Mouse (Mus musculus): ENCODE measurements at regions not wholly inside any gene's neighbourhood (a gene's known extent, or its start where the extent isn't known, plus 50 kb on each side); places are given as distances from the start of the nearest gene placed in this dataset.

- DNase-seq (ENCODE audit: low read depth, low spot score) = no peak
Observed at GRCm38 (mm10) chr1:191486766-191487165, 83.7 kb upstream of the Ppp2r5a start.

- no peak for DNase-seq (ENCODE audit: low read depth, low spot score)
Observed at GRCm38 (mm10) chr1:191484726-191485425, 81.8 kb upstream of the Ppp2r5a start.

DNA sequence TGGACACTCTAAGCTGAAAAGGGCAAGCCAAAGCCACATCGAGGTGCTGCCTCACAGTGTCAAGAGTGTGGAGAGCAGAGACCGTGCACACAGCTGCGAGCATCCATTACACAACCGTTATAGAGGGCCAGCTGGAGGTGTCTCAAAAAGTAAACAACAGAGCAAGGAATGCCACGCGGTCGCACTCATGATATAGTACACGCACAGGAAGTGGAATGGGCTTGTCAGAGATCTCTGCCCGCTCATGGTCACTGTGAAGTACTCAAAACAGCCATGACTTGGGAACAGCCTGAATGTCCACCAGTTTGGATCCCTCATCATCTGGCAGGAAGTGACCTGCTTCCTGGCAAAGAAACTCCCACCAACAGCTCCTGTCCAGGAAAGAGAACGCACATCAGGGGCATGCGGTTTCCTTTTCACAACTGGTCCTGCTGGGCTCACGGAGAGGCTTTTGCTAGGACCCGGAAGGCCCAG, 76.9 kb upstream of the Ppp2r5a start:
- no peak for DNase-seq (ENCODE audit: low read depth, low spot score)

DNA sequence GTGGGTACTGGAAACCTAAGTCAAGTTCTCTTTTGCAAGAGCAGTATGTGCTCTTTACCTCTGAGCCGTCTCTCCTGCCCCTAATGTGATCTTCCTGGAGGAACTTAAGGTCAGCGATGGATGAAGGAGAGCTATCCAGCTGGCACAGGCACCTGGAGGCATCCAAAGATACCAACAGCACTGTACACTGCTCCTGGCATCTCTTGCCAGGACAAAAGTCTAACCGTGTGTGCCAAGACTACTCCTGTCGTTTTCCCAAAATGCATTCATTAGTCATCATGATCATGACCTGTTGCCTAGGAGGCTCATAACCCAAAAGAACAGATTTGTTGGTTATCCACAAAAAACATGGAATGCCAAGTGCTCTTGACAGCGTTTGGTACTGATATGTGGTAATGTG, 69.5 kb upstream of the Ppp2r5a start:
- no peak for DNase-seq (ENCODE audit: low read depth, low spot score)

DNA sequence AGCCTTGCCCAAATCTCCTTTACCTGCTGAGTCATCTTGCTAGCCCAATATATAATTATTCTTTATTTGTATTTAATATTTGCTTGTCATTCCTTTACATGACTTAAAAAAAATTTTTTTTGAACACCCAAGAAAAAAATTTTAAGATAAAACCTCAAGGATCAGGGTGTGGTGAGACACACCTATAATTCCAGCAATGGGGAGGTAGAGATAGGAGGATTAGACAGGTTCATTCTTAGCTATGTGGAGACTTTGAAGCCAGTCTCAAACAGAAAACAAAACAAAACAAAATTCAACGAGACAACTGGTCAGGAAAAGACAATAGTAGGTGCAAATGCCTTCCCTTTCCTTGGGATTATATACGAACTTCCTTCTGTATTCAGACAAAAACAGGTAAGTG, 68.4 kb upstream of the Ppp2r5a start:
- no peak for DNase-seq (ENCODE audit: low read depth, low spot score)

DNA sequence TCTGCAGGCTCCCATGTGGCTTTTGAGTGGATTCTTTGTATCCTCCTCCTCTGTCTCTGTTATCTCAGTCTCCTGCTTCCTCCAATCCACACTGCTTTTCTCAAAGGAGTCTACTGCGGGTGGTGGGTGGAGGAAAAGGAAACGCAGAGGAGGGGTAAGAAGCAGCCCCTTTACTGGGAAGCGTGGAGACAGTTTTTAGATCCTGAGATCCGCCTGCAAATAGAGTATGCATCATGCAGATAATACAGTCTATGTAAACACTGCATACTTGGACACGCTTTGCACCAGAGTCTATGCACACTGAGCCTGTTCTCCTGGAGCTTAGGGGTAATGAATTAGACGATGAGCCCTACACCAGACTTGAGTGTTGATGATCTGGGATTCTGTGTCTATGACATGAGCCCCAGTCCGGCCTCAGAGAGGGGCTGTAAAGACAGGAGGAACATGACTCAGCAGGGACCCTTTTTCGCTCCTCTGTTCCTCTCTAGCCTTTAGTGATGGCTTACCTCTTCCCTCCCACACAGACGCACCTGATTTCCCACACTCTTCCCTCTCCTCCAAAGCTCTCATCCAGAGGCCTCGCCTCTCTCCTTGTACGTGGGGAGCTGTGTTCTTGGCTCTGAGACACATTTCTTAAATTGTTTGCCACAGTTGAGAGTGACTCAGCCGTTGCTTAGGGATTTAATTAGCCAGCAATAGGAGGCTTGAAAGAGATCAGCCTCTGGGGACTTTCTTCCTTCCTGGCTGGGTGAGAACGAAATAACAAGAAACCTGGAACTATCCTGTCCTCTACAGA, 67.3 kb upstream of the Ppp2r5a start:
- DNase-seq (ENCODE audit: low read depth, low spot score) = no peak

DNA sequence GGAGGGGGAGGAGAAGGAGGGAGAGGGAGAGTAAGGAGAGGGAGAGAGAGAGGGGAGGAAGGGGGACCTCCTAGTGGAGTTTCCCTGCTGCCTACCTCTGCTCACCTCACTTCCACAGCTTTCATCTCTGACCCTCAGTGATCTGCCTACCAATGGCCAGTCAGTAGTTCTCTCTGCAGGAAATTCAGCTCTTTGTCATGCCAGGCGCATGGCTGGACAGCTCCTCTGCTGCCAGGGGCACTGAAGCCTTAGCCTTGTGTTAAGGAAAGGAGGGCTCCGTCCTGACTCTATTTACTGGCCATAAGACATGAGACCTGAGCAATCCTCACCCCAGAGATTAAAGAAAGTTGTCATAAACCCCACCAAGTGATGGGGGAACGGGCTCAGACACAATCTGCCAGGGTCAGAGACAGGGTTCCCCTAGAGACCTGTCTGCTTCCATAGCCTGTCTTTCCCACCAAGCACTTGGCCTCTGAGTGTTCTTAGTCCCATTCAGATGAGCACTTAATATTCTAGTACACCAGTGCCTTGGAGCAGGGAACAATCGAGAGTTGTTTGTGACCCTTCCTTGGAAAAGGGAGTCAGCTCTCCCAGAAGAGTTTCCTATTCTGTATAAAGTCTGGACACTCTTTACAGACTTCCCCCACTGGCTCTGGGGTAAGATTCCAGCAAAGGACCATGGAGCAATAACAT, 65.9 kb upstream of the Ppp2r5a start:
- DNase-seq (ENCODE audit: low read depth, low spot score) = no peak

- DNase-seq (ENCODE audit: low read depth, low spot score) = no peak
Observed at GRCm38 (mm10) chr1:191466261-191466660, 63.2 kb upstream of the Ppp2r5a start.

GRCm38 (mm10) chr1:191465723-191466122, 62.7 kb upstream of the Ppp2r5a start:
- DNase-seq (ENCODE audit: low read depth, low spot score) = no peak

- no peak for DNase-seq (ENCODE audit: low read depth, low spot score)
Observed at GRCm38 (mm10) chr1:191465170-191465569, 62.1 kb upstream of the Ppp2r5a start.

- DNase-seq (ENCODE audit: low read depth, low spot score) = peak; percentile 35
Observed at GRCm38 (mm10) chr1:191461811-191462491, 58.9 kb upstream of the Ppp2r5a start.

- no peak for DNase-seq (ENCODE audit: low read depth, low spot score)
Observed at GRCm38 (mm10) chr1:191459066-191459465, 56.0 kb upstream of the Ppp2r5a start.

GRCm38 (mm10) chr1:191458292-191458691, 55.2 kb upstream of the Ppp2r5a start:
- DNase-seq (ENCODE audit: low read depth, low spot score) = no peak

DNA sequence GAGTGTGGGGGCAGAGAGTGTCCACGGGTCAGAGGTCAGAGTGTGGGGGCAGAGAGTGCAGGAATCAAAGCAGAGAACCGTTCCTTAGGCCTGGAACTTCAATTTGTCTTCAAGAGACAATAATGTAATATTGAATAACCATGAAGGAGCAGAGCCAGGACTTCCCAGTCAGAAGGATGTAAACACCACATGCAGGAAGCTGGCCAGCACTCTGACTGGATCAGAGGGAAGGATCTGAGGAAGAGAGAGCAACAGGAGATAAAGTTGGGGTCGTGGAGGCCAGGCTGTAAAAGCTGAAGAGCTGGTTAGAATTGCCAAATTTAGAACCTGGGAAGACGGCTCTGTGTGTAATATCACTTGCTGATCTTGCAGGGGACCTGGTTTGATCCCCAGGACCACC, 54.0 kb upstream of the Ppp2r5a start:
- no peak for DNase-seq (ENCODE audit: low read depth, low spot score)

GRCm38 (mm10) chr1:191454604-191455003, 51.5 kb upstream of the Ppp2r5a start:
- no peak for DNase-seq (ENCODE audit: low read depth, low spot score)

GRCm38 (mm10) chr1:191453589-191453988, 50.5 kb upstream of the Ppp2r5a start:
- DNase-seq (ENCODE audit: low read depth, low spot score) = no peak

Data from forelimb bud, embryonic 11.5 days (tissue).